Mouse (Mus musculus): ENCODE measurements around the gene Gm5901.

DNA sequence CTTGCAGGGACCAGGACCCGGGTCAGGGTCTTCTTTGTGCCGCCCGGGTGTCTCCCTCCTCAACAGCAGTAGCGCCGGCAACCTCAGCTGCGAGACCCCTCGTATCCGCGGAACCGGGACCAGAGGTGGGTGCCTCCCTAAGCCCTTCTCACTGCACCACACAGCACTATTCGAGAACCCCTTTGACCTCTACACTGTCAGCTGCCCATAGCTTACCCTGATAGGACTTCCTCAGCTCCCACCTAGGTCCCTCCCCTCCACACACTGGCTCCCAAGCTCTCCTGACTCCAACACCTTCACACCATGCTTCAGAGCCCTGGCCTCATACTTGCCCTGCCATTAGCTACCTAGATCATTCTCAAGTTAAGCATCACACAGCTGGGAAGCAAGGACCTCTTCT is 51.2 kb downstream of the Gm5901 start:
- TF ChIP-seq CTCF (conservative IDR thresholded peaks at IDR 0.05 in 1 of 2, IDR thresholded peaks at IDR 0.05 in 1 of 2; ENCODE audit: low read depth in 2 of 2, low read length in 2 of 2): no peak
- no peak for TF ChIP-seq CHD1 (IDR thresholded peaks at IDR 0.05; ENCODE audit: low read depth, low read length)
- no peak for TF ChIP-seq USF1 (IDR thresholded peaks at IDR 0.05; ENCODE audit: low read depth, low read length)
- no peak for TF ChIP-seq JUN (IDR thresholded peaks at IDR 0.05; ENCODE audit: insufficient read depth, low read depth, low read length)

Data from CH12.LX (cell line).